Mouse (Mus musculus): Measurements from ENCODE around the gene Kcmf1.

GRCm38 (mm10) chr6:72932955-72933354 lies 33.2 kb upstream of the Kcmf1 start:
- TF ChIP-seq CEBPB (IDR thresholded peaks at IDR 0.05; ENCODE audit: insufficient read depth, poor library complexity, severe bottlenecking), result no peak
- TF ChIP-seq POLR2A (IDR thresholded peaks at IDR 0.05; ENCODE audit: insufficient read length, low read depth), result no peak
- no peak for TF ChIP-seq REST (IDR thresholded peaks at IDR 0.05; ENCODE audit: insufficient read depth, insufficient read length)
- TF ChIP-seq MAX (IDR thresholded peaks at IDR 0.05; ENCODE audit: low read depth), result no peak
- no peak for TF ChIP-seq POLR2AphosphoS2 (IDR thresholded peaks at IDR 0.05; ENCODE audit: insufficient read length, low read depth)
- TF ChIP-seq MYOG (IDR thresholded peaks at IDR 0.05; ENCODE audit: control insufficient read depth in 1 of 3, insufficient read depth in 1 of 3, insufficient read length in 2 of 3, low read depth in 2 of 3), result no peak
- no peak for TF ChIP-seq TCF12 (IDR thresholded peaks at IDR 0.05; ENCODE audit: insufficient read depth, poor library complexity, severe bottlenecking)
- no peak for TF ChIP-seq E2F4 (IDR thresholded peaks at IDR 0.05; ENCODE audit: insufficient read depth)
- TF ChIP-seq USF1 (IDR thresholded peaks at IDR 0.05; ENCODE audit: low read depth), result no peak
- no peak for TF ChIP-seq MYOD1 (IDR thresholded peaks at IDR 0.05; ENCODE audit: control insufficient read depth in 1 of 3, insufficient read length in 2 of 3, low read depth in 2 of 3)
- no peak for TF ChIP-seq SRF (IDR thresholded peaks at IDR 0.05; ENCODE audit: control insufficient read depth, insufficient read length, low read depth)
- no peak for TF ChIP-seq TCF3 (IDR thresholded peaks at IDR 0.05; ENCODE audit: insufficient read length, low read depth)
